Mouse (Mus musculus) midbrain, embryonic 13.5 days (tissue): Measurements from ENCODE around the gene Plcb4. TPM values are rescaled to one million over a fixed set of nuclear protein-coding genes. Genes with fewer than 3 reads are reported as not detected.

ENCODE experiments used
- ATAC-seq: fragments of 200-750 bp; cut with Nextera tagmentation; 2 replicates; pipeline ENCODE4 v1.8.0; 2017; ENCODE audit warnings: mild to moderate bottlenecking, moderate TSS enrichment, moderate library complexity
- H3K27ac ChIP-seq: fragments of 300-500 bp; sonication (generic); 2 replicates; pipeline ENCODE4 v1.5.1; 2015; ENCODE audit warnings: inconsistent platforms, mild to moderate bottlenecking, moderate library complexity
- H3K27me3 ChIP-seq: fragments of 300-500 bp; sonication (generic); 2 replicates; pipeline ENCODE4 v1.6.1; 2015; ENCODE audit warnings: mild to moderate bottlenecking, inconsistent platforms
- H3K36me3 ChIP-seq: fragments of 300-500 bp; sonication (generic); 2 replicates; pipeline ENCODE4 v1.6.1; 2015; ENCODE audit warnings: mild to moderate bottlenecking, inconsistent platforms
- H3K4me1 ChIP-seq: fragments of 300-500 bp; sonication (generic); replicated peaks from 2 replicates; pipeline ENCODE4 v1.6.1; 2015; ENCODE audit warnings: inconsistent platforms
- H3K4me2 ChIP-seq: fragments of 300-500 bp; sonication (generic); replicated peaks from 2 replicates; pipeline ENCODE4 v1.6.1; 2015; ENCODE audit warnings: moderate library complexity, mild to moderate bottlenecking, inconsistent platforms
- H3K4me3 ChIP-seq: fragments of 300-500 bp; sonication (generic); replicated peaks from 2 replicates; pipeline ENCODE4 v1.5.1; 2015; ENCODE audit warnings: mild to moderate bottlenecking, inconsistent platforms
- H3K9ac ChIP-seq: fragments of 300-500 bp; sonication (generic); replicated peaks from 2 replicates; pipeline ENCODE4 v1.6.1; 2015; ENCODE audit warnings: mild to moderate bottlenecking, inconsistent platforms
- H3K9me3 ChIP-seq: fragments of 300-500 bp; sonication (generic); 2 replicates; pipeline ENCODE4 v1.6.1; 2016; ENCODE audit warnings: mild to moderate bottlenecking, inconsistent platforms
- WGBS: fragments of 180-500 bp; shearing (Covaris S2); methylation state at CpG from one replicate; pipeline ENCODE4 v1.1.7; 2015; 5-methylcytosine and 5-hydroxymethylcytosine counted together
- polyA plus RNA-seq: library from polyadenylated mRNA; unstranded; fragments of >200 nt; fragmentation: Nextera tagmentation; extraction: Ambion mirVana; gene quantifications from 2 replicates; pipeline ENCODE4 v1.2.1, GENCODE M21; 2015

The Plcb4 gene
- polyA plus RNA-seq, 1 experiment from 2014 or later: 38.2 TPM

GRCm38 (mm10) chr2:135995196-135995595 lies 336.4 kb downstream of the Plcb4 start:
- WGBS: 88% methylated on average over 4 of the region's 4 CpGs
- ATAC-seq: no peak
- Histone ChIP-seq H3K4me1 (peaks cover 10% of the 10 kb centered on the region), H3K9ac (no peak overlapping the region), H3K4me2 (no peak overlapping the region), H3K27me3 (no peaks in the 10 kb centered on the region), H3K9me3 (no peaks in the 10 kb centered on the region), H3K4me3 (no peak overlapping the region), H3K27ac (no peak overlapping the region), H3K36me3 (peaks cover 19% of the 10 kb centered on the region)

DNA sequence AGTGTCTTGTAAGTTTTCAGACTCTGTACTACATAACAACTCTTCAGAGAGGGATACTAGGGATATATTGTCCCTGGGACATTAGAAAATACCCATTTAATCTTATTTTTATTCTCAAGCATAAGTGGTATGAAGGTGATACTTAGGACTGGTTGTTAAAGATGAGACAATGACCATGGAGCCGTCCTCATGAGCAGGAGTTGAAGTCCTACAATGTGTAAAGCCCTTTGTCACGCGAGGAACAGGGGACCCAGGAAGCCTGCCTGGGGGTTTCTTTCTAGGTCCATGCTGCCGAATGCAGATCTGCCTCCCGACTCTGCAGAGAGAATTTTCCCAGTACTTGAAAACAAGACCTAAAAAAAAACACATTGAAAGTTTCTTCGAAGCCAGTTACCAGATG lies 338.1 kb downstream of the Plcb4 start:
- peaks cover 10% of the 10 kb centered on the region for H3K4me1 ChIP-seq
- no peaks in the 10 kb centered on the region for H3K9me3 ChIP-seq
- 81% methylated on average over 6 of the region's 6 CpGs for WGBS
- no peak for ATAC-seq
- H3K9ac ChIP-seq: no peak overlapping the region
- H3K27ac ChIP-seq: 0 out of 2 replicates have a peak overlapping the region, but pooled peaks have one; percentile 68
- no peak overlapping the region for H3K4me3 ChIP-seq
- H3K27me3 ChIP-seq: no peaks in the 10 kb centered on the region
- H3K36me3 ChIP-seq: peaks cover 19% of the 10 kb centered on the region
- no peak overlapping the region for H3K4me2 ChIP-seq

DNA sequence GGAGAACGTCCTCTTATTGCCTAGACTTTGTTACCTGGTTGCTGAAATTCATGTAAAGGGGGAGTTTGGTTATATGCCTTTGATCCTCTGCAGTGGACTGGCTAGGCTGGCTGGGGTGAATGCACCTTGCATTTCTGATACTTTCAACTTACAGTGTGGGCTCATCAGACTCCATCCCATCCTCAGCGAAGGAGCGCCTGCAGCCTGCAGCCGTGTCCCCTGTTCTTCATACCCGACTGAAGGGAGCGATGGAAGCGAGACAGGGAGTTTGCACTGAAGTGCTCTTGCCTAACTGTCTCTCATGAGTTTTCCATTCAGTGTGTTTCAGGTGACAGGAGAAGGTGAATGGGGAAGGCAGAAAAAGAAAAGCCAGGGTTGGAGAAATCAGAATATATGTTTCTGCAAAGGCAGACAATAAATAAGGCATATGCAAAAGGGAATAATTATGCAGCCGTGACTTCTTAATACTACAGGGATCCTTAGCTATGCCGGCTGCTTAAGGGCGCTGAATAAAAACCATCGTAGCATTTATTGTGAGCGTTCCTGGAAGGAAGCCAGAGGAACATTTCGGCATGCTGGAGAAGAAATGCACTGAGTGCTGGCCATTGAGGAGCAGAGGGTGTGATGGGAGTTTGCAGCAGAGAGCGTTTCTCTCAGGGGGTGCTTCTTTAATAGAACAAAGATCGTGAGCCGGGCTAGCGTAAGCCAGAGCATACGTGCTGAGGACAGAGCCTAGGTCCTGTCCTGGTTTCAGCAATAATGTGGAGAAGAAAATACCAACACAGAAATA lies 338.7 kb downstream of the Plcb4 start:
- WGBS: 64% methylated on average over 18 of the region's 18 CpGs

GRCm38 (mm10) chr2:135998886-135999285 lies 340.1 kb downstream of the Plcb4 start:
- Histone ChIP-seq H3K27me3 (no peaks in the 10 kb centered on the region), H3K9me3 (no peaks in the 10 kb centered on the region), H3K4me2 (no peak overlapping the region), H3K4me1 (peaks cover 10% of the 10 kb centered on the region), H3K4me3 (no peak overlapping the region), H3K36me3 (peaks cover 9% of the 10 kb centered on the region), H3K27ac (no peak overlapping the region), H3K9ac (no peak overlapping the region)
- no peak for ATAC-seq
- 88% methylated on average over 7 of the region's 7 CpGs for WGBS

More for the DNA sequence above, 338.7 kb downstream of the Plcb4 start:
- peaks cover 18% of the 10 kb centered on the region for H3K36me3 ChIP-seq
- no peak overlapping the region for H3K4me3 ChIP-seq
- ATAC-seq: peak; percentile 47; the same call in 1 of the 2 replicates
- H3K9ac ChIP-seq: no peak overlapping the region
- peak overlapping the region; percentile 68 for H3K27ac ChIP-seq
- no peaks in the 10 kb centered on the region for H3K27me3 ChIP-seq
- H3K4me1 ChIP-seq: peaks cover 10% of the 10 kb centered on the region
- H3K9me3 ChIP-seq: no peaks in the 10 kb centered on the region
- H3K4me2 ChIP-seq: peak overlapping the region; percentile 25; the same call in 1 of the 2 replicates

DNA sequence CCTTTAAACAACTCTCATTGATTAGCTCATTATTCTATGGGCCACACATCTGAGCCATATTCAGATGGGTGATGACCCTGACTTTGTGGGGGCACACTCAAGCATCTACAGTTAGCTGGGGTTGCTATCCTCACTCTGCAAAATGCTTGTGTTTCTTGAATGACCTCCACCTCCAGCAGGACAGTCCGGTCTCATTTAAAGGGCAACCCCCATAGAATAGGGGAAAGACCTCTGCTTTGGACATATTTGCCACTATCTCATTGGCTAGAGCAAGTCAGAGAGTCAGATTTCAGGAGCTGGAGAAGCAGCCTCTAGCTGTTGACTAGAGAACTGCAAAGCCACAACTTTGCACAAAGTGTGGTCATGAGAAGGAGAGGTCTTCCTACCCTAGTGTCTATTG lies 340.6 kb downstream of the Plcb4 start:
- no peak overlapping the region for H3K4me2 ChIP-seq
- H3K36me3 ChIP-seq: peaks cover 4% of the 10 kb centered on the region; the same call in 1 of the 2 replicates
- 74% methylated on average over 1 of the region's 1 CpGs for WGBS
- no peak for ATAC-seq
- H3K9me3 ChIP-seq: no peaks in the 10 kb centered on the region
- H3K9ac ChIP-seq: no peak overlapping the region
- H3K4me3 ChIP-seq: no peak overlapping the region
- H3K27me3 ChIP-seq: no peaks in the 10 kb centered on the region
- H3K4me1 ChIP-seq: peaks cover 10% of the 10 kb centered on the region
- H3K27ac ChIP-seq: no peak overlapping the region

GRCm38 (mm10) chr2:136000933-136001332 lies 342.1 kb downstream of the Plcb4 start:
- no peak overlapping the region for H3K27ac ChIP-seq
- no peak for ATAC-seq
- peaks cover 4% of the 10 kb centered on the region; the same call in 1 of the 2 replicates for H3K36me3 ChIP-seq
- no peak overlapping the region for H3K4me3 ChIP-seq
- H3K4me1 ChIP-seq: peaks cover 10% of the 10 kb centered on the region
- H3K4me2 ChIP-seq: no peak overlapping the region
- no peak overlapping the region for H3K9ac ChIP-seq
- no peaks in the 10 kb centered on the region for H3K9me3 ChIP-seq
- H3K27me3 ChIP-seq: no peaks in the 10 kb centered on the region
- WGBS: 79% methylated on average over 5 of the region's 5 CpGs

- no peak overlapping the region for H3K4me2 ChIP-seq
- no peaks in the 10 kb centered on the region for H3K9me3 ChIP-seq
- no peak overlapping the region for H3K27ac ChIP-seq
- H3K27me3 ChIP-seq: no peaks in the 10 kb centered on the region
- H3K4me3 ChIP-seq: no peak overlapping the region
- H3K9ac ChIP-seq: no peak overlapping the region
- peaks cover 10% of the 10 kb centered on the region for H3K4me1 ChIP-seq
- 54% methylated on average over 7 of the region's 7 CpGs for whole genome bisulfite sequencing
- H3K36me3 ChIP-seq: peaks cover 5% of the 10 kb centered on the region
- peak; percentile 70 for ATAC-seq
Measured at GRCm38 (mm10) chr2:136002118-136002517, 343.3 kb downstream of the Plcb4 start.

DNA sequence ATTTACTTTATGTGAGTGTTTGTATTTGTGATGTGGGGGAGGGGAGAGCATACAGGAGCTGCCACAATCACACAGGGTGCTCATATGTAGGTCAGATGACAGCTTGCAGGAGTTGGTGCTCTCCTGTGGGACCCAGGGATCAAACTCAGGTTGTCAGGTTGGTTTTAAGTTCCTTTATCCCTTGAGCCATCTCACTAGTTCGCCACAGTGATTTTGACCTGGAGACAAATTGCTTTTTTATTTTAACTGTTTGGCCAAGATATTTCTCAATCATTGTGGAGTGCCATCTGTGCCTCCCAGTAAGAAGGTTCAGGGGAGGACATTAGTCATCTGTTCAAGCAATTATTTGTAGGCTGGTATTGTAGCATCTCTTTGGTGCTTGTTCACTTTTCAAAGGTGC lies 345.0 kb downstream of the Plcb4 start:
- Histone ChIP-seq H3K9me3 (no peaks in the 10 kb centered on the region), H3K27me3 (no peaks in the 10 kb centered on the region), H3K27ac (no peak overlapping the region), H3K9ac (no peak overlapping the region), H3K4me1 (no peaks in the 10 kb centered on the region), H3K4me2 (no peak overlapping the region), H3K4me3 (no peak overlapping the region), H3K36me3 (peaks cover 16% of the 10 kb centered on the region)
- no peak for ATAC-seq
- 81% methylated on average over 1 of the region's 1 CpGs for WGBS

DNA sequence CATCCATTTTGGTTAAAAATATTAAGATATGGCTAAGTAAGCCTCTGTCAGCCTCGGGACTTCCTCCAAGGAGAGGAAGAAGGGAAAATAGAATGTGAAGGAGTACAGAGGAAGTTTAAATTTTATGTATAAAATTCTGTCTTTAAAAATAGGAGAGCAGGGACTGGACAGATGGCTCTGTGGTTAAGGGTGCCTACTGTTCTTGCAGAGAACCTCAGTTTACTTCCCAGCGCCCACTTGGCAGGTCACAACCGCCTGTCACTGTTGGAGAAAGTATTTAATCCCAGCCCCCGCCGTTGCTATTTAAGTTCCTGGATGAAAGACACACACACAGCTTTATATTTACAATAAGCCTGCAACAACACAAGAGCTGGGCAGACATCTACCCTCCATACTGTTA lies 347.5 kb downstream of the Plcb4 start:
- H3K4me1 ChIP-seq: no peaks in the 10 kb centered on the region
- WGBS: 92% methylated on average over 5 of the region's 5 CpGs
- no peak overlapping the region for H3K9ac ChIP-seq
- no peaks in the 10 kb centered on the region for H3K27me3 ChIP-seq
- no peak overlapping the region for H3K27ac ChIP-seq
- ATAC-seq: no peak
- H3K9me3 ChIP-seq: no peaks in the 10 kb centered on the region
- H3K4me2 ChIP-seq: no peak overlapping the region
- H3K36me3 ChIP-seq: peaks cover 20% of the 10 kb centered on the region
- no peak overlapping the region for H3K4me3 ChIP-seq

DNA sequence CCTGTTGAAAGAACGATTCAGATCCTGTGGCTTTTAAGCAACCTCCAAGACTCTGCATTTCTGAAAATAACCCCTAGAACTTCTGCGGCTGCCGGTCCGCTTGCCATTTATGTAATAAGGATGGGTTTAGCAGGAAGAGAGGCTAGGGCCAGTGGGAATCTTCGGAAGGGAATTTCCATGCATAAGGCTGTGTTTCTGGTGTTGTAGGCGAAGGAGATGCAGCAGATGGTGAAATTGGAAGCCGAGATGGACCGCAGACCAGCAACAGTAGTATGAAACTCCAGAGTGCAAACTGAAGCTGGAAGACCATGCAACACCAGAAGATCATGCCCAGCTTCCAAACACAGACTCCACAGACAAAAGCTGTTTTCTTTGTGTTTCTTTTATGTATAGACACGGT lies 353.9 kb downstream of the Plcb4 start:
- Histone ChIP-seq H3K36me3 (peaks cover 11% of the 10 kb centered on the region; the same call in 1 of the 2 replicates), H3K4me2 (no peak overlapping the region), H3K27ac (no peak overlapping the region), H3K4me3 (no peak overlapping the region), H3K4me1 (no peaks in the 10 kb centered on the region), H3K9ac (no peak overlapping the region), H3K27me3 (no peaks in the 10 kb centered on the region), H3K9me3 (no peaks in the 10 kb centered on the region)
- 96% methylated on average over 9 of the region's 9 CpGs for WGBS
- ATAC-seq: no peak

GRCm38 (mm10) chr2:136048464-136048863 lies 389.7 kb downstream of the Plcb4 start:
- WGBS: 85% methylated on average over 4 of the region's 4 CpGs
- ATAC-seq: no peak
- Histone ChIP-seq H3K9me3 (no peaks in the 10 kb centered on the region), H3K36me3 (no peaks in the 10 kb centered on the region), H3K4me2 (no peak overlapping the region), H3K4me3 (no peak overlapping the region), H3K9ac (no peak overlapping the region), H3K4me1 (peaks cover 17% of the 10 kb centered on the region), H3K27ac (no peak overlapping the region), H3K27me3 (no peaks in the 10 kb centered on the region; the same call in 1 of the 2 replicates)

DNA sequence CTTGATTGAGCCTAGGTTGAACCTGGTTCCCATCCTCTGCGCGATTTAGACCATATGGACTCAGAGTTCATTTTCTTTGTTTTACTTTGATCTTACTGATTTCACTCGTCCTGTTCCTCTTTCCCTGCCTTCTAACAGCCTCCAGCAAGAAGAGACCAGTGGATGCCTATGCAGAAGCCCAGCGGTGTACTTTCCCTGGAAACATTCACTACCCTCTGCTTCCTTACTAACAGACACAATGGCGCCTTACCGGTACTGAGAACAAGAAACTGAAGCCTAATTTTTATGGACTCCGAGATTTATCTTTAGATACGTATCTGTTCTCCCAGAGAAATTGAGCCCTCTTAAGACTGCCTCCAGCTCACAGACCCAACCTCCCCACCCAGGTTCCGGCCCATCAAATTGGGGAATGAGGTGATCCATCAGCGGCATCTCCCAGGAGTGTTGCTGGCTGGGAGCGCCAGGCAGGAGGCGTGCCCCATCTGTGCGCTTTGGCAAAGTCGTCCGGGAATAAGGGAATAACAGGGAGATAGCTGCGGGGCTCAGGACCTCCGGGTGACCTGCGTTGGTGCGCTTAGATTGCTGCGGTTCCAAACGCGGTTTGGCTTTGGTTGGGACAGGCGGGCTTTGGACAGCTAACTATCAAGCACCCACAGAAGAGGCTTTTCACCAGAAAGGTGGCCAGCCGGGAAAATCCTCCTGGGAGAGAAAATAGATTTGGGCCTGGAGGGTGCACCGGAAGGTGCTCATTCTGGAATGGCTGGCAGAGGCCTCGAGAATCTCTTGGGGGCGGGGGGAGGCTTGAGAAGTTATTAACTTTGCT lies 392.2 kb downstream of the Plcb4 start:
- peak overlapping the region; percentile 56 for H3K4me2 ChIP-seq
- peaks cover 3% of the 10 kb centered on the region; the same call in 1 of the 2 replicates for H3K27me3 ChIP-seq
- H3K4me1 ChIP-seq: peaks cover 17% of the 10 kb centered on the region
- WGBS: 16% methylated on average over 27 of the region's 27 CpGs
- ATAC-seq: peak; percentile 69
- H3K9ac ChIP-seq: peak overlapping the region; percentile 55; the same call in 1 of the 2 replicates
- H3K4me3 ChIP-seq: peak overlapping the region; percentile 33
- H3K36me3 ChIP-seq: no peaks in the 10 kb centered on the region
- no peaks in the 10 kb centered on the region for H3K9me3 ChIP-seq
- no peak overlapping the region for H3K27ac ChIP-seq
